Mouse (Mus musculus) urinary bladder, adult 2 months (tissue): ENCODE results near the gene Trnp1. TPM values are rescaled to one million over a fixed set of nuclear protein-coding genes. Genes with fewer than 3 reads are reported as not detected.
"Not testable (repeated sequence)": the region's sequence is repeated elsewhere in the genome, so short reads cannot be mapped to it uniquely, and the experiment has no call there.

Experiments used
- DNase-seq: peaks from one replicate; pipeline ENCODE4 v3.0.0; 2022; ENCODE audit warnings: low spot score
- polyA plus RNA-seq: library from polyadenylated mRNA; depleted of rRNA; stranded (reverse); fragments of >200 nt; gene quantifications from 2 replicates; pipeline ENCODE4 v1.2.3, GENCODE M21; 2012; rRNA removed

The Trnp1 gene
- polyA plus RNA-seq, result 25.1 and 49.7 TPM in 2 replicates

GRCm38 (mm10) chr4:133498160-133498724 lies at the start of gene Trnp1:
Gene Trnp1, minus strand, starts transcription at chr4:133498550.
- peak; percentile 65 for DNase-seq

DNA sequence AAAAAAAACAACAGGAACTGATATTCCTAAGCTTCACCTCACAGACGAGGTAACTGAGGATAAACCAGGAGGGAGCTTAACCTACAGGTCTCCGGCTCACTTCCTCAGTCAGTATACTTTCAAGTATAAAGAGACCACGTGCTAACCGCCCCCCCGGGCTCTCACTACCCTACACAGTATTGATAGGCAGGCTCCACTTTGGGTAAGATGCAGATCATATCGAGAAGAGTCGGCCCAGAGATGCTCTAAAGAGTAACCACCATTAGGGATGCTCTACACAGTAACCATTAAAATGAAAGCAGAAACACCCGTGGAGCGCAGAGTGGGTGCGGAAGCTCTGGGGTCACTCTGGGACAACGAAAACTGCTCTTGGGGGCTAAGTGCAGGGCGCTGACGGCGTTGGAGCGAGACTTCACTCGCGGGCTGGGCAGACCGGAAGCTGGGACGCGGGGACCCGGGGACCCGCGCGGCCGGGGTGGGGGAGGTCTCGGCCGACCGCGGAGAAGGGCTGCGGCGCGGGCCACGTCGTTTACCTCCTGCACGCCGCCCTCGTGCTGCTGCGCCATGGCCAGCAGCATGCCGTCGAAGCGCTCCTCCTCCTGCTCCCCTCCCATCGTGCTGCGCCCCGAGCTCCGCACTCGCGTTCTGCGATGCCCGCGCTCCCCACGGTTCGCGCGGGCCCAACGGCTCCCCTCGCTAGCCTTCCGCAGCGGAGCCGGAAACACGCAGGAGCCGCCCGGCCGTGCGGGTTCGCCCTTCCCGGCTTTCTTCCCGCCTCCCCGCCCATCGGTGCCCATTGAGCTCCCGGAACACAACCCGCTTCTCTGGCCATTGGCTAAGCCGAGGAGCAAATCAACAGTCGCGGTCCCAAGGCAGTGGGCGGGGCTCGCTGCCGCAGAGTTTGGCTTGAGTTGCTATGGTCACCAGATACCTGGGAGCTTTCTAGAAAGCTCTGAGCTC lies 47.2 kb upstream of the Trnp1 start, which contains the start of gene Nudc:
Gene Nudc (minus strand): TSS at position 725 of the 960 bp plus-strand sequence.
- peak; percentile 83 for DNase-seq

GRCm38 (mm10) chr4:133536652-133537051 lies 38.3 kb upstream of the Trnp1 start:
- DNase-seq, result no peak

DNA sequence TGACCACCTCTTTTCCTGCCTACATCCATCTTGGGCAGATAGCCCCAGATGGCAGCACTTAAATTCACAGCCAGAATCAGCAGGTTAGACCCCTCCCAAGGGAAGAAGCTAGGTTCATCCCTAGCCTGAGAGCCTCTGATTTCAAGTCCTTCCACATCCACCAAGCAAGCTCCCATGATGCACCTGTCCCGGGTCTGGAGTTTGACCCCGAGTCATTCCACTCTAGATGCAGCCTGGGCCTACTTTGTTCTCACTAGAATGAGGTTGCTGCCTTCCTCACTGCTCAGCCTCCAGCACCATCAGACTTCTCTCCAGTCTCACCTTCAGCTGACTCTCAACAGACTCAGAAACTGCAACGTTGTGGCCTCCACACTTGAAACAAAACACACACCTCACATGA lies 37.7 kb upstream of the Trnp1 start:
- no peak for DNase-seq

GRCm38 (mm10) chr4:133532777-133533176 lies 34.4 kb upstream of the Trnp1 start:
- DNase-seq, result no peak

- DNase-seq, result no peak
Observed at GRCm38 (mm10) chr4:133527788-133528187, 29.4 kb upstream of the Trnp1 start.

- DNase-seq, result no peak
Observed at GRCm38 (mm10) chr4:133521502-133521901, 23.2 kb upstream of the Trnp1 start.

- no peak for DNase-seq
Observed at GRCm38 (mm10) chr4:133519369-133519665, 21.0 kb upstream of the Trnp1 start.

DNA sequence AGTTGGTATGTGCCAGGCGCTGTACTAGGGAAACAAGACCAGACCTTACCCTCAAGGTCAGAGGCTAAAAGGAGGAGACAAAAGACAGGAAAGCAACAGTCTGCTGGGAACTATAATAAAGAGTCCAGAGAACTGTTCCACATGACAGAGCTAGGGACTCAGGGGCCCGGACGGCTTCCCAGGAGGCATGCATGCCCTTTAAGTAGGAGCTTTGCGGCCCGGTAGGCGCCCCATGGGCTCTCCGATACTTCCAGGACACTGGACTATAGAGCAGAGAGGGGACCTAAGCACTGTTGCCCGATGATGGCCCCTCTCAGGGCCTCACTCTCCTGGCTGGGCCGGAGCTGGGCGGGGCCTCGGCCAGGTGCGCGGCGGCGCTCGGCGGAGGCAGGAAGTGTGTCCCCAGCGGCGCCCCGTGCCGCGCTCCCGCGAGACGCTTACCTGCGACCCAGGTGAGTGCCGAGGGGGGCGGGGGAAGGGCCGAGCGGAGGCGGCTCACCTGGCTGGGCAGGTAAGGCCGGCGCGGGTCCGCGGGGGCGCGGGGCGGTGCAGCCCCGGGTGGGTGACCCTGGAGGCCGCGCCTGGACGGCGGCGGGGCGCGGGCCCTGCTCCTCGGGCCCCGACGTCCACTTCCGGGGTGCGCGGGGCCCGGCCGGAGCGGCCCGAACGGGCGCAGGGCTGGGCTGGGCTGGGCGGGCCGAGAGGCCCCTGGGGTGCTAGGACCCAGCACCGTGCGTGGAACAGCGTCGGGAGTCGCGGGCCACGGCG lies 20.4 kb upstream of the Trnp1 start, which contains the start of gene Kdf1:
Gene Kdf1 (plus strand): TSS at position 363 of the 768 bp plus-strand sequence.
- peak; percentile 74 for DNase-seq

- DNase-seq, result no peak
Observed at GRCm38 (mm10) chr4:133512972-133513371, 14.6 kb upstream of the Trnp1 start.

DNA sequence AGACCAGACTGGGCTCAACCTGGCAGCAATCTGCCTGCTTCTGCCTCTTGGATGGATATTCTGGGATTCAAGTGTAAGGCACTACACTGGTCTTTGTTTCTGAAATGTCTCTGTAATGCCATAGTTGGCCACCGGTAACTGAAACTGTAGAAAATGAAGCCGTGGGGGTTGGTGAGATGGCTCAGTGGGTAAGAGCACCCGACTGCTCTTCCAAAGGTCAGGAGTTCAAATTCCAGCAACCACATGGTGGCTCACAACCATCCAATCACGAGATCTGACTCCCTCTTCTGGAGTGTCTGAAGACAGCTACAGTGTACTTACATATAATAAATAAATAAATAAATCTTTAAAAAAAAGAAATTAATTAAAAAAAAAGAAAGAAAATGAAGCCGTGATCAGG lies 14.2 kb upstream of the Trnp1 start:
- not testable (repeated sequence) for DNase-seq

DNA sequence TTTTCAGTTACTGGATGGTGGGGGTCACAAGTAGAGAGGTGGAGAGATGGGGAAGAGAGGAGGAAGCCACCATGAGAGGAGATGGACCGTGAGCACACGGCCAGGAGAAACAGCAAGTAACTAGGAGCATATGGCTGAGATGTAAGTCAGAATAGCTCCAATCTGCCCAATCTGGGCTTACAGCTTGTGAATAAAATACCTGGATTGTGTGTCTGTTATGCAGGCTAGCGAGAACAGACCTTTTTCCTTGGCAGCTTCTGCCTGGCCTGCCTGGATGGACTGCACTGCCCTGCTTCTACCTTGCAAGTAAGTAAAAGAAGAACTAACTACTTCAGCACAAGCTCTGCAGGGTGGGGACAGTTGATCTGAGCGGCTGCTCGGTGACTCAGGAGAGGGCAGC lies 12.7 kb upstream of the Trnp1 start:
- no peak for DNase-seq

DNA sequence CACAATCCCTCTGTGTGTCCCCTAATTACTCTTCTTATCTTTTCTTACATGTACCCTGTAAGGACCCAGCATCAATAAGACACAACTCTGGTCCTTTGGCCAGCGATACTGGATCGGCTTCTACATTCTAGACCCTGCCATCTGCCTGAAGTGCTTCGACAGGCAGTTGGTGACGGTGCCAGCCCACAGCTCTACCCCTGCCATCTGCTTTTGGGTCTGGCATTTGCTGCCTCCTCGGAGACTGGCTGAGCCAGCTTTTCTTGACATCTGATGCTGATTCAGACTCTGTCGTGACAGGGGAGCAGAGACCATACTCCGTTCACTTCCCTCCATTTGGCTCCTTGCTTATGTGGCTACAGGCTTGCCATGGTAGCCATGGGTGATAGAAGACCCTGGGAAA lies 10.6 kb upstream of the Trnp1 start:
- DNase-seq, result no peak

GRCm38 (mm10) chr4:133506573-133506972 lies 8.2 kb upstream of the Trnp1 start:
- DNase-seq, result no peak

DNA sequence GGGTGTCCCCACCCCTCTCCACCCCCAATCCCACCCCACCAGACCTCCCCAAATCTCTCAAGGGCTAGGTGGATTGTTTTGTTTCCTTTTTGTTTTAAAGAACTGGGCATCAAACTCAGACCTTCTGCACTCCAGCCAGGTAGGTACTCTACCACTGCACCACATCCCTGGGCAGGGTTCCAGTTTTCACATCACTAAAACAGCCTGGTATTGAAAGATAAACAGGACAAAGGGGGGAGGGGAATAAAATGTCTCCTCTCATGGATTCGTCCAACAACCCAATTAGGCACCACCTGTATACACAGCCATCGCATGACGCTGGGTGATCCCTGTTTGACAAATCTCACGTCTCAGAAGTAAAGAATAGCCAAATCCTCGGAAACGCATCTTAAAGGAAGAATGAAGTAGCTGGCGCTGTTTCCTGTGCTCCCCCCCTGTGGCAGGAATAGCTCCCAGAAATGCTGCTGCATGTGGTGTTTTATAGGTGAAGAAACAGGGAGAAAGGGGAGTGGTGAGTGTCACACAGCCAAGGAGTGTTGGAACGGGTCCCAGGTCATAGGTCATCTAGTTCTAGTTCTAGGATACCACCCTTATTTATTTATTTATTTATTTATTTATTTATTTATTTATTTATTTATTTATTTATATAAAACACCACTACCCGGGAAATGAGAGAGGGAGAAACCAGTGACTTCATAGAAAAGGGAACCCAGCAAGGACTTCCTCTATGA lies 6.6 kb upstream of the Trnp1 start:
- no peak for DNase-seq

DNA sequence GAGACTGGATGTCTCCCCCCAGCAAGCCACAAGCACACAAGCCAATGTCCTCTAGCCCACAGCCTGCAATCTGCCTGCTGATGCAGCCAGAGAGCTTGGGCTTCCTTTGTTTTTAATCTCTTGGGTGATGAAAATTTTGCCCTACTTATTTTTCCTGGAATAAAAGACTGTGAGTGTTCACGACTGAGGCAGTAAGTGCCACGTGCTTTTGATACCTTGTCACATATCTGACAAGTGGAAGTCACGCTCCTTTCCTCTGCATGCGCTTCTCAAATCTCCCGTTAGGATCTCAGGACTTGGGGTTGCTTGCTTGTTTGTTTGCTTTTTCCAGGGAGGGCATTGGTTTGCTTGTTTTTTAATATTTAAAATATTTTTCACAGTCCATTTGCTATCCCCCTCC lies 6.0 kb upstream of the Trnp1 start:
- DNase-seq, result no peak

- no peak for DNase-seq
Observed at GRCm38 (mm10) chr4:133501514-133501913, 3.2 kb upstream of the Trnp1 start.

GRCm38 (mm10) chr4:133497461-133498159 lies 740 bp downstream of the Trnp1 start:
- no peak for DNase-seq

DNA sequence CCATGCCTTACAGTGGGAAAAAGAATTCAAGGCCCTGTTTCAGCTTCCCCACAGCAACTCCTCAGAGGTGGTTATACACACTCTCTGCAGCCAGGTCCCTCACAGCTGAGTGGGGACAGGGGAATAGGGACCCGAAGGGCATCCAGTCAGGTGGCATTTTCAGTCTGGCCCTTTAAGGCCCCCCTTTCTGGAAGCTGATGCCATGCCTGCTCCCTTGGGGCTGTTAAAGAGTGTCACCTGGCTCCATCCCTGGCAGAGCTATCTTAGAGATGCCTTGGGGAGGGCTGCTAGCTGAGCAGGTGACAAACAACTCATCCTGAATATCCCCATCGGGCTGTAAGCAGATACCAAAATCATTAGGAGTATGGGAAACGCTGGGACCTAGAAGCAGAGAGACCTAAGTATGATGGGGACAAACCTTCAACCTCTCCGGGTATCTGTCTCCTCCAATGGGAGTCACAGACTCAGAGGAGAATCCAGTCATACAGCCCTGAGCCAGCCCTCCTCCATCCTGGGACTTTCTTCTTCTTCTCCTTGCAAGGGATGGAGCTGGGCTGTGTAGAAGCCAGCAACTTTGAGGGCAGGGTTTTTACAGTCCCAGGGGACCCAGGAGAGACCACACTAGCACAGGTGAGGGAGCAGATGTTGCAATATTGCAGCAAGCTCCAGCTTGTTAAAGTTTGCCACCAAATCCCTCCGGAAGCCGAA lies 1.5 kb downstream of the Trnp1 start:
- no peak for DNase-seq

DNA sequence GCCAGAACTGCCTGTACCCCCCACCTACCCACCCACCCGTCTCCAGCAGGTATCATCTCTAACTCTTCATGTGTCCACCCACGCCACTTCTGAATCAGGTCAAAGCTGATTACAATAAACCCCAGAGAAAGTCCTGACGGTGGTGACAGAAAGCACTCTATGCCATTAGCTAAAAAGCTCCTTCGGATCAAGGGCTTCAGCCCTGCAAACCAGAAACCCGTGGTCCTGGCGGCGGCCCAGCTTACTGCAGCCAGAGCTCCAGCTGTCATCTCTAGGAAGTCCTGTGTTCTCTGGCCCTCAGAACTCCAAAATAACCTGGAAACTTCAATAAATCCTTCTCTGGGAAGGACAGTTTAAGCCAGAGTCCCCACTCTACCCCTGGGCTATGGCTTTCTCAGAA lies 2.6 kb downstream of the Trnp1 start:
- no peak for DNase-seq
